Mouse (Mus musculus) embryonic facial prominence, embryonic 15.5 days (tissue): ENCODE measurements around the gene Slc35c2. TPM values are rescaled to one million over a fixed set of nuclear protein-coding genes. Genes with fewer than 3 reads are reported as not detected.
A peak's percentile ranks its signal among the peaks of the same experiment; 100 is the strongest.

Experiments used
- ATAC-seq: fragments of 200-750 bp; cut with Nextera tagmentation; 2 replicates; pipeline ENCODE4 v1.8.0; 2017; ENCODE audit warnings: low read depth, moderate TSS enrichment; ENCODE audit not compliant: insufficient number of reproducible peaks, low FRiP score, low TSS enrichment
- H3K27ac ChIP-seq: fragments of 300-500 bp; sonication (generic); replicated peaks from 2 replicates; pipeline ENCODE4 v1.5.1; 2015; ENCODE audit warnings: mild to moderate bottlenecking, inconsistent platforms
- H3K27me3 ChIP-seq: fragments of 300-500 bp; sonication (generic); 2 replicates; pipeline ENCODE4 v1.6.1; 2015; ENCODE audit warnings: inconsistent platforms
- H3K36me3 ChIP-seq: fragments of 300-500 bp; sonication (generic); 2 replicates; pipeline ENCODE4 v1.6.1; 2015; ENCODE audit warnings: mild to moderate bottlenecking, inconsistent platforms
- H3K4me1 ChIP-seq: fragments of 300-500 bp; sonication (generic); 2 replicates; pipeline ENCODE4 v1.6.1; 2015; ENCODE audit warnings: inconsistent platforms
- H3K4me2 ChIP-seq: fragments of 300-500 bp; sonication (generic); replicated peaks from 2 replicates; pipeline ENCODE4 v1.6.1; 2015; ENCODE audit warnings: mild to moderate bottlenecking, inconsistent platforms
- H3K4me3 ChIP-seq: fragments of 300-500 bp; sonication (generic); replicated peaks from 2 replicates; pipeline ENCODE4 v1.5.1; 2015; ENCODE audit warnings: mild to moderate bottlenecking, inconsistent platforms
- H3K9ac ChIP-seq: fragments of 300-500 bp; sonication (generic); 2 replicates; pipeline ENCODE4 v1.6.1; 2015; ENCODE audit warnings: inconsistent platforms
- H3K9me3 ChIP-seq: fragments of 300-500 bp; sonication (generic); replicated peaks from 2 replicates; pipeline ENCODE4 v1.6.1; 2016; ENCODE audit warnings: inconsistent platforms
- WGBS: fragments of 180-500 bp; shearing (Covaris S2); methylation state at CpG from one replicate; pipeline ENCODE4 v1.1.7; 2015; 5-methylcytosine and 5-hydroxymethylcytosine counted together
- polyA plus RNA-seq: library from polyadenylated mRNA; unstranded; fragments of >200 nt; fragmentation: Nextera tagmentation; extraction: Ambion mirVana; gene quantifications from 2 replicates; pipeline ENCODE4 v1.2.1, GENCODE M21; 2015

Gene Slc35c2
- polyA plus RNA-seq, 1 experiment from 2014 or later: 59.5 TPM

DNA sequence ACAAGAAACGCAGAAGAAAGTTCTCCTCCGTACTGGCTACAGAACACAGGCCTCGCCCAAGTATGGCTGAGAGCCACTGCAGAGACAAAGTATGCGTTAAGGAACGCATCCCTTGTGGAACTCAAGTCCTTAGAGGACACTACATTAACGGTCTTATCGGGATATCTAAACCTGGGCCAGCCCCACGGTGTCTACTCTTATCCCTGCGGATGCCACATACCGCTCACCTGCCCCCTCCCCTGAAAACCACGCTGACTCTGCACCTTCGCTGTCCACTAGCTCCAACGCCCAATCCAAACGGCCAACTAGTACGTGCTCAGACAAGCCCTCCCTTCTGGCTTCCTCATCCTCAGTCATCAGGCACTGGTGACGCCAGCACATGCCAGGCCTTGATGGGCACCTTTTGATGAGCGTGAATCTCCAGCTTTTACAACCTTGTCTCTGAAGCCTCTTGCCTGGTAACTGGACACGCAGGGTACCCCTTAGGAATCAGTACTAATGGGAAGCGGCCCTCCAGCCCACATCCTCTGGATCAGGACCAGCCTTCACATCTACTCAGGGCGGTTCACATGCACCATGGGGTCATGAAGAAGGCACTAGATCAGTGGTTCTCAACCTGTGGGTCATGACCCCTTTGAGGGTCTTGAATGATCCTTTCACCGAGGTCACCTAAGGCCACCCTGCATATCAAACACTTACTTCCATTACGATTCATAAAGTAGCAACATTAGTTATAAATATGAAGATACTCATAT is 34.5 kb upstream of the Slc35c2 start:
- H3K4me3 ChIP-seq: no peak overlapping the region
- 82% methylated on average over 22 of the region's 22 CpGs for WGBS
- no peak overlapping the region for H3K4me2 ChIP-seq
- no peak for ATAC-seq
- H3K9me3 ChIP-seq: no peaks in the 10 kb centered on the region
- H3K27me3 ChIP-seq: no peaks in the 10 kb centered on the region
- peaks cover 76% of the 10 kb centered on the region for H3K4me1 ChIP-seq
- no peaks in the 10 kb centered on the region for H3K36me3 ChIP-seq
- no peak overlapping the region for H3K9ac ChIP-seq
- peak overlapping the region; percentile 74; the same call in 1 of the 2 replicates for H3K27ac ChIP-seq

DNA sequence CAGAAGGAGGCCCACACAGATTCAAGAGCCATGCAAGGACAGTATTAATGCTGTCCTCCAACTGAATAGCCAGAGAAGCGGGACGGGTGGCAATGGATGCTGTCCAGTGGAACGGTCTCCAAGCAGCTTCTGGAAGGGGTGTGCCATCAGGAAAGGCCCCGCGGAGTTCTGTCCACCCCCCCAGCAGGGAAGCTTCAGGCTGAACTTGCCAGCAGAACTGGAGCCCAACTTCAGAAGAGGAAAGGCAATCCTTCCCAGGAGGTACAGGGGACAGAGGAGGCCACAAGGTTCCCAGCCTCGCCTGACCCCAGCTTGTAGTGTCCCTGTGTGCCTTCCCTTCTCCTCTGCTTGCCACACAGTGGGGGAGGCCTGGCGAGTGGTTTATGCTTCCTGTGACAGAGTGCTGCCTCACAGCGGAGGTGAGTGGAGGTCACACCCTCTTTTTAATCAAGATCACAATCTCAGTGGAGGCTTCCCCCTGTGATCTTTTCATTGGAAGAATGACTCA is 33.8 kb upstream of the Slc35c2 start:
- Histone ChIP-seq H3K36me3 (no peaks in the 10 kb centered on the region), H3K9ac (no peak overlapping the region), H3K4me3 (no peak overlapping the region), H3K27ac (peak overlapping the region; percentile 74), H3K9me3 (no peaks in the 10 kb centered on the region), H3K4me1 (peaks cover 79% of the 10 kb centered on the region), H3K4me2 (no peak overlapping the region), H3K27me3 (no peaks in the 10 kb centered on the region)
- 67% methylated on average over 8 of the region's 8 CpGs for WGBS
- no peak for ATAC-seq

DNA sequence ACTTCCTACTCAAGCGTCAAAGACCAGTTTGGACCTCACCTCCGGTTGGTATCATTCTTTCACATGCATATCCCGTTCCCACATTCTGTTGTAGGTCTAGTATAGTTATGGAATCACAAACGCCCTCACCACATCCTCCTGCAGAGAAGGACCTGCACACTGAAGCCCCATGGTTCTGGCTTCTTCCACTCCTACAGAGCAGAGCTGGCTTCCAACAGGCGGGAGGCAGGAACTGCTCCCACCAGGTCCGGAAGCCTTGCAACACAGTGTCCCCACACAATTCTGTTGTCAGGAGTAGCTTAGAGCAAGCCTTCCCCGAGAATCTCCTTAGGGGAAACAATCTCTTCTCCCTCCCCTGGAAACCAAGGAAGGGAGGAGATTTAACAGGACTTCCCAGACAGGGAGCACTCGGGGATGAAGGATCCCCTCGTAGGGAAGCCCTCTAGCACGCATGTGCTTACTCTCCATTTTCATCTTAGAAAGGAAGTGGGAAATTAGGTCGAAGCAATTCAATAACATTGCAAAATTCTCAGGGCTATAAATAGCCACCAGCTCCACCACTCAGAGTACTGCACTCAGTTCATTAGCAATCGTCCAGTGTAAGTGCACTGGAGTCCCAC is 33.0 kb upstream of the Slc35c2 start:
- Histone ChIP-seq H3K9me3 (no peaks in the 10 kb centered on the region), H3K9ac (peak overlapping the region; percentile 12; the same call in 1 of the 2 replicates), H3K4me3 (no peak overlapping the region), H3K36me3 (peaks cover 6% of the 10 kb centered on the region; the same call in 1 of the 2 replicates), H3K27me3 (no peaks in the 10 kb centered on the region), H3K4me1 (peaks cover 77% of the 10 kb centered on the region), H3K4me2 (peak overlapping the region; percentile 12; the same call in 1 of the 2 replicates), H3K27ac (peak overlapping the region; percentile 74)
- ATAC-seq: no peak
- 49% methylated on average over 12 of the region's 12 CpGs for WGBS

DNA sequence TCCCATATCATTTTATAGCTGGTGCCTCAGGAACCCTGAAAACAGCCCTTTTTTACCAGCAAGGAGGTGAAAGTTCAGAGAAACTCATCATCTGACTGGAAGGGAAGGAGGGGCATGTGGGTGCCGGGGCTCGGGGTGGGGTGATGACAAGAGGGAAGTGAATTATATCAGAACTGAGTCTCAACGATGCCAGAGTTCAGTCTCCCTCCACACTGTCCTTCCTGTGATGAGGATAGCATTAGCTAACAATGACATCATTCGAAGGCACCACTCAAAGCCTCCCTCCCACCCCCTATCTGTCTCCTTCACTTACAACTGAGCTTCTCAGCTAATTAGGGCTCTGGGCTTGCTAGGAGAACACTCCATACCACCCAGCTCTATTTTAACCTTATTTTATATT is 31.8 kb upstream of the Slc35c2 start:
- H3K4me3 ChIP-seq: no peak overlapping the region
- H3K9ac ChIP-seq: no peak overlapping the region
- 56% methylated on average over 4 of the region's 4 CpGs for WGBS
- peaks cover 18% of the 10 kb centered on the region for H3K36me3 ChIP-seq
- ATAC-seq: no peak
- no peak overlapping the region for H3K4me2 ChIP-seq
- no peak overlapping the region for H3K27ac ChIP-seq
- peaks cover 66% of the 10 kb centered on the region for H3K4me1 ChIP-seq
- H3K27me3 ChIP-seq: no peaks in the 10 kb centered on the region
- no peaks in the 10 kb centered on the region for H3K9me3 ChIP-seq

DNA sequence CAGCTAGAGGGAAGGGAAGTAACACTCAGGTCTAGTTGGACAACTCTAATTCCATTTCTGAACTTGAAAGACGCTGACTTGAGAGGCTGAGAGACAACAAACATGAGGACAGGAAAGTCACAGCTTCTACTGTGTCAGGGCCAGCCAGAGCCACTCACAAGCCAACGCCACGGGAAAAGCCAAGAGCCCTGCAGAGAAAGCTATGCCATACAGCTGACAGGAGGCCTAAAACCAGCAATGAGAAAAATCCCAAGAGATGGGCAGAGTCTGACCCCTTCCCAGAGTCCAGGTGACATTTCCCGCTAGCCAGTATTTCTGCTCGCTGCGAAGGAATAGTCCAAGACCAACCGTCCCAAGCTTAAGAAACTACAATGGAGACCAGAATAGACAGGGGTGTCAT is 31.3 kb upstream of the Slc35c2 start:
- Histone ChIP-seq H3K4me1 (peaks cover 61% of the 10 kb centered on the region), H3K4me2 (no peak overlapping the region), H3K4me3 (no peak overlapping the region), H3K27me3 (no peaks in the 10 kb centered on the region), H3K27ac (no peak overlapping the region), H3K9me3 (no peaks in the 10 kb centered on the region), H3K36me3 (peaks cover 23% of the 10 kb centered on the region), H3K9ac (no peak overlapping the region)
- ATAC-seq: no peak
- 82% methylated on average over 7 of the region's 7 CpGs for WGBS

DNA sequence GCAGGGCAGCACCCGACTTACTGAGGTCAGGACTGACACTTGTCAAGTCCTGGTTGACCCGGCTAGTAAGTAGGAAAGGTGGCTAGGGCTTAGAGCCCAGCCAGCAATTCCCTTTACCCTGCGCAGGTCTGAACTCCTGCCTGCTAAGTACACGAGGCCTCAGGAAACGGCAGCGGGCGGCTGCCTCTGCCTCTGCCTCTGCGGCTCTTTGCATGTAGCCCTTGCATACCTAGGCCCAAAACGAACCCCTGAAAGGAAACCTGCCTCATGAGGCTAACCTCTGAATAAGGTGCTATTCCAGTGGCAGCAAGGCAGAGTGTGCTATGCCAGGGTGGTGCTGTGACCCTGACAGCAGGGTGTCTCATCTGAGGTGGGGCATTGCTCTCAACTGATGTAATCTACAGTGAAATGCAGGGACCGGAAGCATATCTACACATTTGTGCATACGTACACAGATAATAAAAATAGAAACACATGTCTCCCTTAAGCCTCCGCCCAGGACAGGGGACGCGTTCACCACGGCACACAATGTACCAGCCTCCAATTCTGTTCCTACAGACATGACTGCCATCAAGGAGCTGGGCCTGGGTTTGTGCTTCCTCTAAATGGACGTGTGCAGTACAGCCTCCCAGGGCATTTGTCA is 30.1 kb upstream of the Slc35c2 start:
- H3K4me3 ChIP-seq: no peak overlapping the region
- peaks cover 35% of the 10 kb centered on the region for H3K36me3 ChIP-seq
- 35% methylated on average over 16 of the region's 16 CpGs for WGBS
- no peak overlapping the region for H3K4me2 ChIP-seq
- peaks cover 53% of the 10 kb centered on the region for H3K4me1 ChIP-seq
- H3K27me3 ChIP-seq: no peaks in the 10 kb centered on the region
- peak overlapping the region; percentile 29 for H3K27ac ChIP-seq
- H3K9ac ChIP-seq: no peak overlapping the region
- ATAC-seq: no peak
- H3K9me3 ChIP-seq: no peaks in the 10 kb centered on the region

DNA sequence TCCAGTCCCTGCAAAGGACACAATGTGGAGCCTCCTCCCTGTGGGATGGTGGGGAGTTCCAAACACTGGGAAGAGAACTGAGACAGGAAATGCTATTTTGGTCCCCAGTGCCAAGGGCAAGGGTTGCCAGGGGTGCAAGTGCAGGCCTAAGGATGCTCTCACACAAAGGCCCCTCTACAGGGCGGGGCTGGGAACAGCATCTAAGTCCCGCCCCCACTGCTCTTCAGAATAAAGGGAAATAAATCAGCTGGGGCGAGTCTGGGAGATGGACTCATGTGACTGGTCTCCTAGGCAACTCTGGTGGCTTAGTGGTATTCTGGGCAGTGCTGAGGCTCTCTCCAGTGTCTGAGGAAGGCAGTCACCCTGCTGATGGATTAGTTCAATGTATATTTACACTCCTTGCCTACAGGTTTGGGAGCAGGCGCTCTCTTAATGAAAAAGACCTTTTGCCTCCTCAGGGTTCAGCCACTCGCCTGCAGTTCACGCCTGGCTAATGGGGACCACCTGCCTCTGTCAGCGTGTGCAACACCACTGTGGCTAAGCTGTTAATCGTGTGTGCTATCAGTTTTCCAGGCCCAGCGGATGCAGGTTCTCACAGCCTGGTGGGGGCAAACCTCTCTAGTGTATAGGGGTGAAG is 29.3 kb upstream of the Slc35c2 start:
- WGBS: 25% methylated on average over 9 of the region's 9 CpGs
- Histone ChIP-seq H3K4me3 (no peak overlapping the region), H3K9me3 (no peaks in the 10 kb centered on the region), H3K27ac (peak overlapping the region; percentile 29; the same call in 1 of the 2 replicates), H3K4me2 (no peak overlapping the region), H3K4me1 (peaks cover 48% of the 10 kb centered on the region), H3K27me3 (no peaks in the 10 kb centered on the region), H3K9ac (no peak overlapping the region), H3K36me3 (peaks cover 42% of the 10 kb centered on the region)
- peak; percentile 60; the same call in 1 of the 2 replicates for ATAC-seq

DNA sequence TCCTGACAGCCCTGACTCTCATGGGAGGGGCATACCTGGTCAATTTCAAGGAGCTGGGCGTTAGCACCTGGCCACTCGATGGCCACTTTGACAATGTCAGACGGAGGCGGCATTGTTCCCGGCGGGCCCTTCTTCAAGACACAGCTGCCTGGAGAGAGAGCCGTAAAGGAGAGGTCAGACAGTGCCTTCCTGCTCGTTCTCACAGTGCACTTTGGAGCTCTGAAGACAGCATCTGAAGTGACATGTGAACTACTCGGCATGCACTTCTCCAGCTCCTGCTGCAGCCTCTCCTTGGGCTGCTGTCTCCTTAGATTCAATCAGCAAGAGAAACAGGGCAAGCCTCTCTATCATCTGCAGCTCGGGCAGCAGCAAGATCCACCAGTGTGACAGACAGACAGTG is 28.5 kb upstream of the Slc35c2 start:
- 71% methylated on average over 10 of the region's 10 CpGs for WGBS
- H3K27ac ChIP-seq: no peak overlapping the region
- H3K4me3 ChIP-seq: no peak overlapping the region
- H3K27me3 ChIP-seq: no peaks in the 10 kb centered on the region
- no peak overlapping the region for H3K4me2 ChIP-seq
- peaks cover 48% of the 10 kb centered on the region for H3K36me3 ChIP-seq
- H3K4me1 ChIP-seq: peaks cover 45% of the 10 kb centered on the region
- H3K9ac ChIP-seq: no peak overlapping the region
- no peak for ATAC-seq
- no peaks in the 10 kb centered on the region for H3K9me3 ChIP-seq

DNA sequence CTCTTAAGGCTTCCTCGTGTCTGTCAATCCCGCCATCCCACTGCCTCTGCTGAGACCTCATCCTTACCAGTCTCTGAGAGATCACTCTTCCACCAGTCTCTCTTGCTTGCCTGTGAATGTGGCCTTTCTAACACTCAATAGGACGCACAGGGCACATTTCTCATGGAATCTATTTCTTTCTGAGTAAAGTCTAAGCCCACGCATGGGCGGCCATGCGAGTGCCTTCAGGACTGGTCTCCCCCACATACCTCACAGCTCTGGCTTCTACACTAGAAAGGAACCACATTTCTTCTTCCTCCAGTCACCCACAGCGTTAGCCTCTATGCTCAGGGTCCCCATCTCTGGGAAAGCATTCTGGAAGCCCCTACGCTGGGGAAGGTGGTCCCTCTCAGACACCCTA is 26.5 kb upstream of the Slc35c2 start:
- 91% methylated on average over 8 of the region's 8 CpGs for WGBS
- H3K9ac ChIP-seq: no peak overlapping the region
- H3K4me1 ChIP-seq: peaks cover 37% of the 10 kb centered on the region

DNA sequence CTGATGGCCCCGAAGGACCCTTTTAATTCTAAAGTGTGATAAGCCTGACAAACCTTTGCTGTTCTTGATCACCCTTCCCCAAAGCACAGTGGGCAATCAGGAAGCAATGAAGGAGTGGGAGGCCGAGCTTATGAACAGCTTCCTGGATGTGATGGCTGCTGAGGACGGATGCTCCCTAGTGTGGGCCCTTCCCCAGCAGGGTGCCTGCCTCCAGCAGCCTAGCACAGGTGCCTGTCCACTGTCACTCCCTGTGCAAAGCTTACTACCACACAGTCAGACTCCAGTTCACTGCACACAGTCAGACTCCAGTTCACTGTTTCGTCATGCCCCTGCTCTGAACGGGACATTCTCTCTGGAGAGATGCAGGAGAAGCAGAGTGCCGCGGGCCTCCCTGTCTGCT is 24.7 kb upstream of the Slc35c2 start:
- Histone ChIP-seq H3K27me3 (no peaks in the 10 kb centered on the region), H3K9ac (no peak overlapping the region), H3K36me3 (peaks cover 81% of the 10 kb centered on the region), H3K9me3 (no peaks in the 10 kb centered on the region), H3K4me1 (peaks cover 19% of the 10 kb centered on the region), H3K27ac (no peak overlapping the region), H3K4me3 (no peak overlapping the region), H3K4me2 (no peak overlapping the region)
- WGBS: 58% methylated on average over 7 of the region's 7 CpGs
- ATAC-seq: no peak

More for the DNA sequence above, 26.5 kb upstream of the Slc35c2 start:
- H3K27ac ChIP-seq: no peak overlapping the region
- H3K4me2 ChIP-seq: no peak overlapping the region
- no peaks in the 10 kb centered on the region for H3K27me3 ChIP-seq
- no peak for ATAC-seq
- H3K4me3 ChIP-seq: no peak overlapping the region
- peaks cover 68% of the 10 kb centered on the region for H3K36me3 ChIP-seq
- H3K9me3 ChIP-seq: no peaks in the 10 kb centered on the region

DNA sequence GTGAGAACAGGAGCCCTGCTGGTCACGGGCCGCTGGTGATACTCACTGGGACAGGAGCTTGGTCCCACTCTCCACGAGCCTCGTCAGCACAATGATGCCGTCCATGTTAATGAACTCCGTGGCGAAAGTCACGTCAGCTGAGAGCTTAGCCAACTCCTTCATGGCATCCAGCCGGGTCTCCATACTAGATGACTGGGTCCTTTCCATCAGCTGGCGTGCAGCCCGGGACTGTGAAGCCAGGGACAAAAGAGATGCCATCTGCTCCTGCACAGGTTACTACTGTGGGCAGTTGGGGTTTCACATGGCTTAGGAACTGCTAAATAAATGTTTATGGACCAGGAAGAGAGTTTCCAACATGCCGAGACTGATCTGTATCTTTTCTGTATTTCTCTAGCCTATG is 23.9 kb upstream of the Slc35c2 start:
- no peak overlapping the region for H3K27ac ChIP-seq
- H3K9ac ChIP-seq: no peak overlapping the region
- no peak overlapping the region for H3K4me3 ChIP-seq
- ATAC-seq: no peak
- no peaks in the 10 kb centered on the region for H3K9me3 ChIP-seq
- H3K4me1 ChIP-seq: peaks cover 11% of the 10 kb centered on the region
- no peaks in the 10 kb centered on the region for H3K27me3 ChIP-seq
- H3K4me2 ChIP-seq: no peak overlapping the region
- H3K36me3 ChIP-seq: peaks cover 86% of the 10 kb centered on the region
- WGBS: 74% methylated on average over 12 of the region's 12 CpGs
